Mouse (Mus musculus): ENCODE measurements around the gene Unc5cl. TPM values are rescaled to one million over a fixed set of nuclear protein-coding genes. Genes with fewer than 3 reads are reported as not detected.

Unc5cl gene
- polyA plus RNA-seq, 2 experiments = 3.0 to 4.8 TPM

- no peak for DNase-seq (ENCODE audit: low read depth in 3 of 3, low spot score in 3 of 3)
- ATAC-seq (ENCODE audit: insufficient read depth) = no peak
Observed at GRCm38 (mm10) chr17:48557823-48558715, 103.4 kb downstream of the Unc5cl start.

DNA sequence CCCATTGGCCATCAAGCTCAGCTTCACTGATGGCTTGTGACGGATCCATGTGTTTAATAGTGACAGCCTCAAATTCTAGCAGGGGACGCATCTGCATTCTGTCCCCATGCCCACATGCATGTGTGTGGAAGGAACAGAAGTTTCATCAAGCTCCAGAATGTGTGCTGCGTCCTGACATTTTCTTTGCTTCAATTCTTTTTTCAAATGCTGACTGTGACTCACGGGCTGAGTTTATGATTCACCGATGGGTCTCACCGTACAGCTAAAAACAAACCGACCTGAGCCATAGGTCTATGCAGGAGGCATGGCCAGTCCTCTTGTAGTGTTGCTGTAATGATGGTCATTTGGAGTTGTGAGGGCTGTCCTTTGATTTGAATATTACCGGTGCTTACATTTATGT, 110.2 kb downstream of the Unc5cl start:
- Histone ChIP-seq H3K27ac (no peak overlapping the region), H3K4me1 (replicated peaks; ENCODE audit: control insufficient read depth in 2 of 2, insufficient read depth in 2 of 2, low read length in 1 of 2) (no peaks in the 10 kb centered on the region), H3K4me2 (ENCODE audit: low read depth) (no peak overlapping the region), H3K4me3 (ENCODE audit: insufficient read depth in 1 of 2, low read depth in 2 of 2, low read length in 2 of 2) (no peak overlapping the region), H3K36me3 (replicated peaks; ENCODE audit: control insufficient read depth, insufficient read depth, low read depth) (no peaks in the 10 kb centered on the region), H3K9me3 (ENCODE audit: control insufficient read depth, low read length) (no peaks in the 10 kb centered on the region), H3K27me3 (ENCODE audit: control insufficient read depth, insufficient read depth, low read length) (no peaks in the 10 kb centered on the region), H3K9ac (replicated peaks) (no peak overlapping the region)
- 69% methylated on average over 8 of the region's 8 CpGs for WGBS (ENCODE audit: insufficient replicate concordance)
- ATAC-seq (ENCODE audit: insufficient read depth) (no peak), DNase-seq (ENCODE audit: low read depth in 3 of 3, low spot score in 3 of 3) (no peak)
- TF ChIP-seq EP300 (IDR thresholded peaks at IDR 0.05; ENCODE audit: low read depth) = no peak

More at GRCm38 (mm10) chr17:48557823-48558715, 103.4 kb downstream of the Unc5cl start:
- WGBS (ENCODE audit: insufficient replicate concordance) = 31% methylated on average over 7 of the region's 7 CpGs
- no peak overlapping the region for H3K9ac ChIP-seq (replicated peaks)
- H3K4me2 ChIP-seq (ENCODE audit: low read depth) = no peak overlapping the region
- TF ChIP-seq CTCF (IDR thresholded peaks at IDR 0.05; ENCODE audit: low read depth) (no peak), EP300 (IDR thresholded peaks at IDR 0.05; ENCODE audit: low read depth) (no peak)
- H3K27me3 ChIP-seq (ENCODE audit: control insufficient read depth, insufficient read depth, low read length) = no peaks in the 10 kb centered on the region
- no peaks in the 10 kb centered on the region for H3K36me3 ChIP-seq (replicated peaks; ENCODE audit: control insufficient read depth, insufficient read depth, low read depth)
- H3K4me1 ChIP-seq (replicated peaks; ENCODE audit: control insufficient read depth in 2 of 2, insufficient read depth in 2 of 2, low read length in 1 of 2) = no peaks in the 10 kb centered on the region
- no peak overlapping the region for H3K4me3 ChIP-seq (ENCODE audit: insufficient read depth in 1 of 2, low read depth in 2 of 2, low read length in 2 of 2)
- H3K9me3 ChIP-seq (ENCODE audit: control insufficient read depth, low read length) = no peaks in the 10 kb centered on the region
- H3K27ac ChIP-seq = no peak overlapping the region

DNA sequence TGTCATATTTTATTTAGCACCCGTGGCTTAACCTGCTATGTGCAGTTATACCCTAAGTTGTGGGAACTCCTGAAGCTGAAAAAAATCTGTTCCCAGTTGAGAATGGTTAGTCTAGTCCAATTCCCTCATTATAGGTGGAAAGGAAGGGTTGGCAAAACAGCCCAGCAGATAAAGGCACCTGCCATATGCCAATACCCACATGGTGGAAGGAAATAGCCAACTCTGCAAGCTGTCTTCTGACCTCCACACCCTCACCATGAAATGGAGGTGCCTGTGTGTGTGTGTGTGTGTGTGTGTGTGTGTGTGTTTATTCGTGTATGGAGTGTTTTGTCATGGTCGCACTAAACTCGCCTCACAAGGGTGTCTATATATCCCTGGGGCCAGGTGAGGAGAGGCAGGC, 115.0 kb downstream of the Unc5cl start:
- no peaks in the 10 kb centered on the region for H3K4me1 ChIP-seq (replicated peaks; ENCODE audit: control insufficient read depth in 2 of 2, insufficient read depth in 2 of 2, low read length in 1 of 2)
- 56% methylated on average over 4 of the region's 4 CpGs for WGBS (ENCODE audit: insufficient replicate concordance)
- H3K9me3 ChIP-seq (ENCODE audit: control insufficient read depth, low read length) = no peaks in the 10 kb centered on the region
- H3K4me2 ChIP-seq (ENCODE audit: low read depth) = no peak overlapping the region
- H3K27ac ChIP-seq = no peak overlapping the region
- no peaks in the 10 kb centered on the region for H3K36me3 ChIP-seq (replicated peaks; ENCODE audit: control insufficient read depth, insufficient read depth, low read depth)
- H3K4me3 ChIP-seq (ENCODE audit: insufficient read depth in 1 of 2, low read depth in 2 of 2, low read length in 2 of 2) = no peak overlapping the region
- ATAC-seq (ENCODE audit: insufficient read depth) (no peak), DNase-seq (ENCODE audit: low read depth in 3 of 3, low spot score in 3 of 3) (no peak)
- H3K27me3 ChIP-seq (ENCODE audit: control insufficient read depth, insufficient read depth, low read length) = no peaks in the 10 kb centered on the region
- no peak overlapping the region for H3K9ac ChIP-seq (replicated peaks)
- TF ChIP-seq EP300 (IDR thresholded peaks at IDR 0.05; ENCODE audit: low read depth) (no peak), CTCF (IDR thresholded peaks at IDR 0.05; ENCODE audit: low read depth) (no peak)

GRCm38 (mm10) chr17:48581153-48581552, 126.5 kb downstream of the Unc5cl start:
- H3K27ac ChIP-seq = no peak overlapping the region
- DNase-seq (ENCODE audit: low read depth in 3 of 3, low spot score in 3 of 3) (peak in 2 of 3 experiments; percentile 72 to 75), ATAC-seq (ENCODE audit: insufficient read depth) (peak; percentile 62)
- TF ChIP-seq EP300 (IDR thresholded peaks at IDR 0.05; ENCODE audit: low read depth) (no peak), CTCF (IDR thresholded peaks at IDR 0.05; ENCODE audit: low read depth) (no peak)
- WGBS (ENCODE audit: insufficient replicate concordance) = 37% methylated on average over 5 of the region's 5 CpGs
- H3K9ac ChIP-seq (replicated peaks) = no peak overlapping the region
- no peaks in the 10 kb centered on the region for H3K9me3 ChIP-seq (ENCODE audit: control insufficient read depth, low read length)
- H3K4me1 ChIP-seq (replicated peaks; ENCODE audit: control insufficient read depth in 2 of 2, insufficient read depth in 2 of 2, low read length in 1 of 2) = peaks cover 0 to 3% of the 10 kb centered on the region in 2 experiments; a peak in 1 of 4 replicates
- no peaks in the 10 kb centered on the region for H3K27me3 ChIP-seq (ENCODE audit: control insufficient read depth, insufficient read depth, low read length)
- no peak overlapping the region for H3K4me3 ChIP-seq (ENCODE audit: insufficient read depth in 1 of 2, low read depth in 2 of 2, low read length in 2 of 2)
- H3K36me3 ChIP-seq (replicated peaks; ENCODE audit: control insufficient read depth, insufficient read depth, low read depth) = no peaks in the 10 kb centered on the region
- H3K4me2 ChIP-seq (ENCODE audit: low read depth) = no peak overlapping the region

- Histone ChIP-seq H3K9me3 (ENCODE audit: control insufficient read depth, low read length) (no peaks in the 10 kb centered on the region), H3K4me1 (replicated peaks; ENCODE audit: control insufficient read depth in 2 of 2, insufficient read depth in 2 of 2, low read length in 1 of 2) (peaks cover 0 to 3% of the 10 kb centered on the region in 2 experiments; a peak in 1 of 4 replicates), H3K9ac (replicated peaks) (no peak overlapping the region), H3K36me3 (replicated peaks; ENCODE audit: control insufficient read depth, insufficient read depth, low read depth) (no peaks in the 10 kb centered on the region), H3K4me3 (ENCODE audit: insufficient read depth in 1 of 2, low read depth in 2 of 2, low read length in 2 of 2) (no peak overlapping the region), H3K27me3 (ENCODE audit: control insufficient read depth, insufficient read depth, low read length) (no peaks in the 10 kb centered on the region), H3K4me2 (ENCODE audit: low read depth) (no peak overlapping the region), H3K27ac (no peak overlapping the region)
- WGBS (ENCODE audit: insufficient replicate concordance) = 40% methylated on average over 14 of the region's 14 CpGs
- ATAC-seq (ENCODE audit: insufficient read depth) (no peak), DNase-seq (ENCODE audit: low read depth in 3 of 3, low spot score in 3 of 3) (no peak)
- TF ChIP-seq CTCF (IDR thresholded peaks at IDR 0.05; ENCODE audit: low read depth) = no peak
- TF ChIP-seq EP300 (IDR thresholded peaks at IDR 0.05; ENCODE audit: low read depth) = no peak
Observed at GRCm38 (mm10) chr17:48582486-48582990, 127.8 kb downstream of the Unc5cl start.

Data from liver, embryonic 14.5 days (tissue).